Mouse (Mus musculus) stomach, embryonic 16.5 days (tissue): ENCODE measurements around the gene Ctdsp2. TPM values are rescaled to one million over a fixed set of nuclear protein-coding genes. Genes with fewer than 3 reads are reported as not detected.

ENCODE experiments used
- ATAC-seq: fragments of 200-750 bp; cut with Nextera tagmentation; 2 replicates; pipeline ENCODE4 v1.8.0; 2017; ENCODE audit warnings: moderate number of reproducible peaks, moderate TSS enrichment; ENCODE audit not compliant: insufficient read depth, low FRiP score
- H3K27ac ChIP-seq: fragments of 300-500 bp; sonication (generic); 2 replicates; pipeline ENCODE4 v1.5.1; 2014; ENCODE audit warnings: low read length
- H3K27me3 ChIP-seq: fragments of 300-500 bp; sonication (generic); 2 replicates; pipeline ENCODE4 v1.6.1; 2014; ENCODE audit warnings: low read length, control low read depth, mixed read lengths; ENCODE audit not compliant: control insufficient read depth, insufficient read depth
- H3K36me3 ChIP-seq: fragments of 300-500 bp; sonication (generic); 2 replicates; pipeline ENCODE4 v1.6.1; 2014; ENCODE audit warnings: low read length; ENCODE audit not compliant: control insufficient read depth, insufficient read depth
- H3K4me1 ChIP-seq: fragments of 300-500 bp; sonication (generic); 2 replicates; pipeline ENCODE4 v1.6.1; 2014; ENCODE audit warnings: low read length, control low read depth, mixed read lengths; ENCODE audit not compliant: control insufficient read depth, insufficient read depth
- H3K4me2 ChIP-seq: fragments of 300-500 bp; sonication (generic); 2 replicates; pipeline ENCODE4 v1.6.1; 2014; ENCODE audit warnings: low read depth, low read length, mixed read lengths
- H3K4me3 ChIP-seq: fragments of 300-500 bp; sonication (generic); replicated peaks from 2 replicates; pipeline ENCODE4 v1.5.1; 2014; ENCODE audit warnings: mild to moderate bottlenecking, low read length
- H3K9ac ChIP-seq: fragments of 300-500 bp; sonication (generic); 2 replicates; pipeline ENCODE4 v1.6.1; 2014; ENCODE audit warnings: low read length
- H3K9me3 ChIP-seq: fragments of 300-500 bp; sonication (generic); replicated peaks from 2 replicates; pipeline ENCODE4 v1.6.1; 2016; ENCODE audit warnings: low read length, control low read depth; ENCODE audit not compliant: control insufficient read depth
- WGBS: fragments of 180-500 bp; shearing (Covaris S2); extraction: QIAGEN DNeasy Blood & Tissue Kit; methylation state at CpG from one replicate; pipeline ENCODE4 v1.1.7; 2014; 5-methylcytosine and 5-hydroxymethylcytosine counted together
- polyA plus RNA-seq: library from polyadenylated mRNA; unstranded; fragments of >200 nt; fragmentation: Nextera tagmentation; extraction: Ambion mirVana; gene quantifications from 2 replicates; pipeline ENCODE4 v1.2.1, GENCODE M21; 2015

Gene Ctdsp2
- polyA plus RNA-seq, 1 experiment from 2014 or later = 53.4 TPM

DNA sequence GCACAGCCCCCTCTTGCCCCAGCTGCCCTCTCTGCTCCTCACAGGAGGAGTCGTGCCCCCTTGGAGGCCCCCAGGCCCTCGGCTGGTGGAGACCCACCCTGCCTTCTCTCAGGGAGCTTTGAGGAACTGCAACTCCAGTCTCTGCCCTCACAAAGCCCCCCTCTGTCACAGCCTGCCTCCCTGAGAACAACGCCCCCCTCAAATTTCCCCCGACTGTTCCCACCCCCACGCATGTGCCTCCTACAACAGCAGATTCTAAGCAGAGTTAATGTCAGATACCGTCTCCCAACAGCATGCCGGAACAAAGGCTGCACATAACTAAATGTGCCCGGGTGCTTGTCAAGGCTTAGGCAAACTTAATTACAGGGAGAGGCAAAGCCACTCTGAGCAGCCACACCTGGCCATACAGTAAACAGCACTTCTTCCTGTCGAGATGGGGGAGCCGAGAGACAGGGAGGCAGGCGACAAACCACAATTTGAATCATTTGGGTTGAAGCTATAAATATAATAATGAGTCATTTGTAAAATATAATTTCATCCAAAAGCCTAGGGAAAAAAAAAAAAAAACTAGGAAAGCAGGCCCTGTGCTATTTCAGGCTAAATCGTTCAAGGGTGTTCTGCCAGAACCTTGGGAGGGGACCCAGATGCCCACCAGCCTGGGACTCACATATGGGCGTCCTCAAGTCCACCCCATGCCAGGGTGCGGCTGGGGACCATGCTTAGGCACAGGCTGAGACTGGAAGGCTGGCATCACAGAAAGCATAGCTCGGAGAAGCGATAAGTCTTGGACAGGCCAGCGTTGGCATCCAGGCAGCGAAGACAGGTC lies 42.7 kb upstream of the Ctdsp2 start:
- Histone ChIP-seq H3K4me3 (no peak overlapping the region), H3K4me2 (peak overlapping the region; percentile 26), H3K9me3 (0 out of 2 replicates have a peak, but pooled peaks cover 6% of the 10 kb centered on the region), H3K9ac (peak overlapping the region; percentile 65), H3K27ac (peak overlapping the region; percentile 94), H3K27me3 (no peaks in the 10 kb centered on the region), H3K36me3 (no peaks in the 10 kb centered on the region), H3K4me1 (peaks cover 29% of the 10 kb centered on the region)
- 29% methylated on average over 18 of the region's 18 CpGs for WGBS
- ATAC-seq = peak; percentile 26; the same call in 1 of the 2 replicates

DNA sequence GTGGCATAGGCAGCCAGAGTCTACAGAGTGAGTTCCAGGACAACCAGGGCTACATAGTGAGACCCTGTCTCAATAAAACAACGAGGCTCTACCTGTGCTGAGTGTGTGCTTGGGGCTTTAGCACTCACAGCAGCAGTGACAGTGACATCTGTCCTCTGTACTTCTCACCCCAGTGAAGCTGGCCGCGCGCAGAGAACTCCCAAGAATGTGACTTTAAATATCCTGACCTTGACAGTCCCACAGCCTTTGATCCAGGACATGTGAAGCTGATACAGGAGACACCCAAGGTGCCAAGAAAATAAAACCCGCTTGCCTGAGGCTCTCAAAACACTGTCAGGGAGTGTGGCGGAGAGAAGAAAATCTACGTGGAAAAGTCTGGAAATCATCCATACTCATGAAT lies 37.6 kb upstream of the Ctdsp2 start:
- Histone ChIP-seq H3K4me3 (no peak overlapping the region), H3K4me2 (no peak overlapping the region), H3K9me3 (0 out of 2 replicates have a peak, but pooled peaks cover 6% of the 10 kb centered on the region), H3K9ac (no peak overlapping the region), H3K27ac (no peak overlapping the region), H3K27me3 (no peaks in the 10 kb centered on the region), H3K4me1 (peaks cover 4% of the 10 kb centered on the region), H3K36me3 (no peaks in the 10 kb centered on the region)
- no peak for ATAC-seq
- WGBS = 71% methylated on average over 7 of the region's 7 CpGs

DNA sequence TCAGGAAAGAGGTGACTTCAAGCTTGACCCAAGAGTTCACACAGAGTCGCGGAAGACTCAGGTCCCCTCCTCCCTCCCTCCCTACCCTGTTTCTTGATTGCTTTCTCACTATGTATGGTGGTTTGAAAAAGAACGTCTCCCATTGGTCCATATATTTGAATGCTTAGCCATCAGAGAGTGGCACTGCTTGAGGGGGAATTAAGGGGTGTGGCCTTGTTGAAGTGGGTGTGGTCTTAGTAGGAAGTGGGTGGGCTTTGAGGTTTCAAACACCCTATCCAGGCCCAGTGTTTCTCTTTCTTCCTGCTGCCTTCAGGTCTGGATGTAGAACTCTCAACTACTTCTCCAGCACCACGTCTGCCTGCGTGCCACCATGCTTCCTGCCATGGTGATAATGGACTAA lies 33.0 kb upstream of the Ctdsp2 start:
- Histone ChIP-seq H3K4me1 (peaks cover 7% of the 10 kb centered on the region), H3K4me3 (no peak overlapping the region), H3K9me3 (no peaks in the 10 kb centered on the region), H3K36me3 (no peaks in the 10 kb centered on the region), H3K27ac (no peak overlapping the region), H3K27me3 (no peaks in the 10 kb centered on the region), H3K9ac (no peak overlapping the region), H3K4me2 (no peak overlapping the region)
- 88% methylated on average over 5 of the region's 5 CpGs for WGBS
- ATAC-seq = no peak

DNA sequence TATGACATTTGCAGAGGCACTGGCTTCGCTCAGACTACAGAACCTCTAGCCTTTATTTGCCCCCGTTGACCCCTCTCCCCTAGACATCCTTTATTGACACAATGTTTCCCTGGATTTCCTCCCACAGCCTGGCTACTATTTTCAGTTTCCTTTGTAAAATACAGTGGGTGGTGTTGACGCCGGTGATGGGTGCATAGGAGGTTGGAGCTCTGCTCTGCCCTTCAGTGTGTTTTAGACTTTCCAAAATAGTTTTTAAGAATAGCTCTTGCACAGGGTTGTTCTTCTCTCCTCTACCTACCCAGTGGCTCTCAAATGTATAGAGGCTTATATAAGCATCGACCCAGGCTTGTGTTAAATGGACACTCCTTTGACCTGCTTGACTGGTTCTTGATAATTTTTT lies 28.7 kb upstream of the Ctdsp2 start:
- ATAC-seq = no peak
- no peaks in the 10 kb centered on the region for H3K9me3 ChIP-seq
- 49% methylated on average over 5 of the region's 5 CpGs for WGBS
- H3K27me3 ChIP-seq = no peaks in the 10 kb centered on the region
- no peak overlapping the region for H3K4me2 ChIP-seq
- H3K4me3 ChIP-seq = no peak overlapping the region
- H3K4me1 ChIP-seq = peaks cover 7% of the 10 kb centered on the region
- no peak overlapping the region for H3K9ac ChIP-seq
- no peaks in the 10 kb centered on the region for H3K36me3 ChIP-seq
- no peak overlapping the region for H3K27ac ChIP-seq

DNA sequence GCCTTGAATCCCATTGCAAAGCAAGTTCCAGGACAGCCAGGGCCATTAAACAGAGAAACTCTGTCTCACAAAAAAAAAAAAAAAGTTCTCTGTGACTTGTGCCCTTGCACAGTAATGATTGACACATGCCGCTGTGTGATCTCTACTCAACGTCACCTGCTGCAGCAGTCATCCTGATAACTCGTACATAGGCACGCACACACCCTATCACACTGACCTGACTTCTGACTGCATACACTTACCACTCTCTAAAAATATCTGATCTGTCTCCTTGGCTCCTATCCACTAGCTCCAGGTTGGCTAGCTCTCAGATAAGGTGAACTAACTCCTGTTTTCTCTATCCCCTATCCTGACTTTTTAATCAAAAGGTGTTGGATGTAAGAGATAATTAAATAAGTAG lies 27.9 kb upstream of the Ctdsp2 start:
- H3K9me3 ChIP-seq = no peaks in the 10 kb centered on the region
- 65% methylated on average over 4 of the region's 4 CpGs for WGBS
- no peak overlapping the region for H3K4me2 ChIP-seq
- H3K36me3 ChIP-seq = no peaks in the 10 kb centered on the region
- no peak overlapping the region for H3K27ac ChIP-seq
- H3K9ac ChIP-seq = no peak overlapping the region
- H3K4me1 ChIP-seq = peaks cover 7% of the 10 kb centered on the region
- no peaks in the 10 kb centered on the region for H3K27me3 ChIP-seq
- no peak overlapping the region for H3K4me3 ChIP-seq
- ATAC-seq = no peak

DNA sequence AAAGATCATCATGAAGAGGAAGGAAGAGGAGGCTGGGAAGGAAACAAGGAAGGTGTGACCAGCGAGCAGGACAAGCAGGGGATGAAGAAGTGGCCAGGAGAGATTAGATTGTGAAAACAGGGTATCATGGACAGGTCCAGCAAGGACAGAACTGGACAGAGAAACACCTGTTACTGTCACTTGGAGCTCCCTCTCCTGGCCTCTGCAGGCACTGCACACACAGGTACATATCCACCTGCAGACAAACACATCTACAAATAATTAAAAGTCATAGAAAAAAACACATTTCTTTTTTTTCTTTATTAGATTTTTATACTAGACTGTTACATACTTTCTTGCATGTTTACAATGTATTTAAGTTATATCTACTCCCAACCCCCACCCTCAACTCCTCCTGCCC lies 26.1 kb upstream of the Ctdsp2 start:
- ATAC-seq = no peak
- no peaks in the 10 kb centered on the region for H3K36me3 ChIP-seq
- no peak overlapping the region for H3K27ac ChIP-seq
- H3K27me3 ChIP-seq = no peaks in the 10 kb centered on the region
- no peak overlapping the region for H3K4me2 ChIP-seq
- no peak overlapping the region for H3K9ac ChIP-seq
- no peak overlapping the region for H3K4me3 ChIP-seq
- 100% methylated on average over 1 of the region's 1 CpGs for WGBS
- no peaks in the 10 kb centered on the region for H3K9me3 ChIP-seq
- peaks cover 16% of the 10 kb centered on the region for H3K4me1 ChIP-seq

DNA sequence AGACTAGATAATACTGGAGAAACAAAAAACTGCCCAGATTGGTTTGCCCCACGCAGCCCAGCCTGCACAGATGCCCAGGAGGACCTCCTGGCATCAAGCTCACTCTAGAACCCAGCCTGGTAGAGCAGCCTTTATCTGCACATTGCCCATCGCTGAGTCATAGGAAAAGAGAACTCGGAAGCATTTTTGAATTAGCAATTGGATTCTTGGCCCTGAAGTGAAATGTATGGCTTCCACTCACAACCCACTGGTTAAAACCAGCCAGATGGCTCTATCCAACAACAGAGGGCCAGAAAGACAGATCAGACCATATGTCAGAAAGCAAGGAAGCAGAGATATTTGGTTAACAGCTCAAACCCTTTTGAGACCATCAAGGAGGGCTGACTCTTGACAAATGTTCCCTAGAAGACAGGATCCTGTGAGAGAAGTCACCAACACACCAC lies 25.5 kb upstream of the Ctdsp2 start:
- H3K27me3 ChIP-seq = no peaks in the 10 kb centered on the region
- ATAC-seq = no peak
- H3K4me3 ChIP-seq = no peak overlapping the region
- peaks cover 22% of the 10 kb centered on the region for H3K4me1 ChIP-seq
- H3K4me2 ChIP-seq = no peak overlapping the region
- H3K9ac ChIP-seq = no peak overlapping the region
- H3K9me3 ChIP-seq = no peaks in the 10 kb centered on the region
- H3K27ac ChIP-seq = no peak overlapping the region
- H3K36me3 ChIP-seq = no peaks in the 10 kb centered on the region
- WGBS = 85% methylated on average over 3 of the region's 3 CpGs

DNA sequence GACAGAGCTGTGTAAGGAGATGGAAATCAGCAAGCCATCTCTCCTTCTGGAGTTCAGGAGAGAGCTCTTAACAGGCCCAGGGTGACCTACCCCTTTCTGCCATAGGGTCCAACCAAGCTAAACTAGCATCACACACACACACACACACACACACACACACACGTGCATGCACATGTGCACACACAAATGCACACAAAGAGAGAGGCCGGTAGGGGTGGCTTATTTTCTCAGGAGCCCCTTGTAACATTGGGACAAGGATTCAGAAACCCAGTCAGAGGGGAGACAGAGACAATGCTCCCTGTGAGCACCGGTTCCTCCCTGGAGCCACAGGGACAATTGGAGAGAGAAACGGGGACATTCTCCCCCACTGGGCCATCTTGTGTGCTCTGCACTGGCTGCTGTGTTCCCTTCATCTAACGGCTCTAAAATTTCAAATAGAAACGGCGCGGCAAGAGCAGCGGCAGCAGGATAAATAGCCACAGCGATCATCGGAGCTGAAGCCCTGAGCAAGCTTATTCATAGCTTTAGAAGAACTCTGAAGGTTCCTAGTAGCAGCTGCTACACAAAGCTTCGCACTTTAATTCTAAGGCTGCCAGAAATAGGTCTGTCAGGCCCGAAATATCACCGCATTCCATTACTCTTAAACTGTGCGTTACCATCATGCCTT lies 21.7 kb upstream of the Ctdsp2 start:
- Histone ChIP-seq H3K27ac (peak overlapping the region; percentile 77), H3K27me3 (no peaks in the 10 kb centered on the region), H3K36me3 (no peaks in the 10 kb centered on the region), H3K9ac (peak overlapping the region; percentile 58), H3K9me3 (no peaks in the 10 kb centered on the region), H3K4me2 (peak overlapping the region; percentile 44; the same call in 1 of the 2 replicates), H3K4me1 (peaks cover 15% of the 10 kb centered on the region), H3K4me3 (no peak overlapping the region)
- 18% methylated on average over 15 of the region's 15 CpGs for WGBS
- no peak for ATAC-seq
